Mouse (Mus musculus): ENCODE measurements around the gene Esr1. TPM values are rescaled to one million over a fixed set of nuclear protein-coding genes. Genes with fewer than 3 reads are reported as not detected.

The Esr1 gene
- polyA plus RNA-seq, 1 experiment from 2014 or later, result 0.47 TPM

- Histone ChIP-seq H3K4me2 (ENCODE audit: low read depth, low read length) (no peak overlapping the region), H3K4me1 (ENCODE audit: control insufficient read depth, low read depth, low read length) (no peaks in the 10 kb centered on the region), H3K4me3 (ENCODE audit: low read depth, low read length) (no peak overlapping the region), H3K27ac (ENCODE audit: low read length) (no peak overlapping the region), H3K9me3 (replicated peaks; ENCODE audit: control insufficient read depth, low read length) (no peaks in the 10 kb centered on the region), H3K36me3 (ENCODE audit: control insufficient read depth, insufficient read depth) (peaks cover 8% of the 10 kb centered on the region), H3K9ac (ENCODE audit: low read depth, low read length) (no peak overlapping the region), H3K27me3 (ENCODE audit: control insufficient read depth, insufficient read depth, low read depth, low read length) (no peaks in the 10 kb centered on the region)
- 46% methylated on average over 2 of the region's 2 CpGs for WGBS (ENCODE audit: insufficient replicate concordance)
- ATAC-seq (ENCODE audit: low read depth), result no peak
Observed at GRCm38 (mm10) chr10:5029161-5029560, 417.8 kb downstream of the Esr1 start.

- H3K27ac ChIP-seq (ENCODE audit: low read length), result no peak overlapping the region
- peaks cover 8% of the 10 kb centered on the region for H3K36me3 ChIP-seq (ENCODE audit: control insufficient read depth, insufficient read depth)
- no peaks in the 10 kb centered on the region for H3K9me3 ChIP-seq (replicated peaks; ENCODE audit: control insufficient read depth, low read length)
- H3K4me3 ChIP-seq (ENCODE audit: low read depth, low read length), result no peak overlapping the region
- no peaks in the 10 kb centered on the region for H3K27me3 ChIP-seq (ENCODE audit: control insufficient read depth, insufficient read depth, low read depth, low read length)
- H3K4me2 ChIP-seq (ENCODE audit: low read depth, low read length), result no peak overlapping the region
- ATAC-seq (ENCODE audit: low read depth), result no peak
- no peaks in the 10 kb centered on the region for H3K4me1 ChIP-seq (ENCODE audit: control insufficient read depth, low read depth, low read length)
- no peak overlapping the region for H3K9ac ChIP-seq (ENCODE audit: low read depth, low read length)
- 61% methylated on average over 1 of the region's 1 CpGs for WGBS (ENCODE audit: insufficient replicate concordance)
Observed at GRCm38 (mm10) chr10:5029883-5030282, 418.5 kb downstream of the Esr1 start.

- H3K4me1 ChIP-seq (ENCODE audit: control insufficient read depth, low read depth, low read length), result no peaks in the 10 kb centered on the region
- H3K9me3 ChIP-seq (replicated peaks; ENCODE audit: control insufficient read depth, low read length), result no peaks in the 10 kb centered on the region
- WGBS (ENCODE audit: insufficient replicate concordance), result 75% methylated on average over 15 of the region's 15 CpGs
- no peaks in the 10 kb centered on the region for H3K27me3 ChIP-seq (ENCODE audit: control insufficient read depth, insufficient read depth, low read depth, low read length)
- H3K9ac ChIP-seq (ENCODE audit: low read depth, low read length), result no peak overlapping the region
- H3K36me3 ChIP-seq (ENCODE audit: control insufficient read depth, insufficient read depth), result peaks cover 11% of the 10 kb centered on the region
- H3K4me2 ChIP-seq (ENCODE audit: low read depth, low read length), result no peak overlapping the region
- no peak overlapping the region for H3K27ac ChIP-seq (ENCODE audit: low read length)
- no peak overlapping the region for H3K4me3 ChIP-seq (ENCODE audit: low read depth, low read length)
- no peak for ATAC-seq (ENCODE audit: low read depth)
Observed at GRCm38 (mm10) chr10:5032192-5033048, 421.0 kb downstream of the Esr1 start.

- H3K4me3 ChIP-seq (ENCODE audit: low read depth, low read length), result no peak overlapping the region
Observed at GRCm38 (mm10) chr10:5041254-5041653, 429.9 kb downstream of the Esr1 start.

GRCm38 (mm10) chr10:5044481-5044880 lies 433.1 kb downstream of the Esr1 start:
- H3K4me1 ChIP-seq (ENCODE audit: control insufficient read depth, low read depth, low read length), result no peaks in the 10 kb centered on the region
- H3K4me2 ChIP-seq (ENCODE audit: low read depth, low read length), result no peak overlapping the region
- H3K27ac ChIP-seq (ENCODE audit: low read length), result no peak overlapping the region
- WGBS (ENCODE audit: insufficient replicate concordance), result 61% methylated on average over 8 of the region's 8 CpGs
- H3K9ac ChIP-seq (ENCODE audit: low read depth, low read length), result no peak overlapping the region
- no peaks in the 10 kb centered on the region for H3K9me3 ChIP-seq (replicated peaks; ENCODE audit: control insufficient read depth, low read length)
- no peak overlapping the region for H3K4me3 ChIP-seq (ENCODE audit: low read depth, low read length)
- ATAC-seq (ENCODE audit: low read depth), result no peak
- no peaks in the 10 kb centered on the region for H3K27me3 ChIP-seq (ENCODE audit: control insufficient read depth, insufficient read depth, low read depth, low read length)
- H3K36me3 ChIP-seq (ENCODE audit: control insufficient read depth, insufficient read depth), result peaks cover 19% of the 10 kb centered on the region

More at GRCm38 (mm10) chr10:5041254-5041653, 429.9 kb downstream of the Esr1 start:
- Histone ChIP-seq H3K27ac (ENCODE audit: low read length) (no peak overlapping the region), H3K27me3 (ENCODE audit: control insufficient read depth, insufficient read depth, low read depth, low read length) (no peaks in the 10 kb centered on the region), H3K9ac (ENCODE audit: low read depth, low read length) (no peak overlapping the region), H3K9me3 (replicated peaks; ENCODE audit: control insufficient read depth, low read length) (no peaks in the 10 kb centered on the region), H3K4me2 (ENCODE audit: low read depth, low read length) (no peak overlapping the region), H3K36me3 (ENCODE audit: control insufficient read depth, insufficient read depth) (peaks cover 15% of the 10 kb centered on the region), H3K4me1 (ENCODE audit: control insufficient read depth, low read depth, low read length) (no peaks in the 10 kb centered on the region)
- no peak for ATAC-seq (ENCODE audit: low read depth)
- WGBS (ENCODE audit: insufficient replicate concordance), result 65% methylated on average over 8 of the region's 8 CpGs

GRCm38 (mm10) chr10:5045213-5045612 lies 433.8 kb downstream of the Esr1 start:
- no peak for ATAC-seq (ENCODE audit: low read depth)
- Histone ChIP-seq H3K9ac (ENCODE audit: low read depth, low read length) (no peak overlapping the region), H3K9me3 (replicated peaks; ENCODE audit: control insufficient read depth, low read length) (no peaks in the 10 kb centered on the region), H3K36me3 (ENCODE audit: control insufficient read depth, insufficient read depth) (peaks cover 15% of the 10 kb centered on the region), H3K27me3 (ENCODE audit: control insufficient read depth, insufficient read depth, low read depth, low read length) (no peaks in the 10 kb centered on the region), H3K27ac (ENCODE audit: low read length) (no peak overlapping the region), H3K4me2 (ENCODE audit: low read depth, low read length) (no peak overlapping the region), H3K4me3 (ENCODE audit: low read depth, low read length) (no peak overlapping the region), H3K4me1 (ENCODE audit: control insufficient read depth, low read depth, low read length) (no peaks in the 10 kb centered on the region)
- 80% methylated on average over 7 of the region's 7 CpGs for WGBS (ENCODE audit: insufficient replicate concordance)

GRCm38 (mm10) chr10:5045671-5046070 lies 434.3 kb downstream of the Esr1 start:
- no peak overlapping the region for H3K27ac ChIP-seq (ENCODE audit: low read length)
- no peaks in the 10 kb centered on the region for H3K27me3 ChIP-seq (ENCODE audit: control insufficient read depth, insufficient read depth, low read depth, low read length)
- no peak for ATAC-seq (ENCODE audit: low read depth)
- H3K9me3 ChIP-seq (replicated peaks; ENCODE audit: control insufficient read depth, low read length), result no peaks in the 10 kb centered on the region
- H3K4me1 ChIP-seq (ENCODE audit: control insufficient read depth, low read depth, low read length), result no peaks in the 10 kb centered on the region
- no peak overlapping the region for H3K9ac ChIP-seq (ENCODE audit: low read depth, low read length)
- peaks cover 11% of the 10 kb centered on the region for H3K36me3 ChIP-seq (ENCODE audit: control insufficient read depth, insufficient read depth)
- H3K4me3 ChIP-seq (ENCODE audit: low read depth, low read length), result no peak overlapping the region
- no peak overlapping the region for H3K4me2 ChIP-seq (ENCODE audit: low read depth, low read length)
- 74% methylated on average over 5 of the region's 5 CpGs for WGBS (ENCODE audit: insufficient replicate concordance)

Other genes starting within 250 kb of the Esr1 start
- 3.9 and 4.2 TPM in 2 replicates for gene Zbtb2, start 223.5 kb upstream of the Esr1 start, polyA plus RNA-seq (2015; fragmentation: Nextera tagmentation; extraction: Ambion mirVana)
- 16.4 and 22.9 TPM in 2 replicates for gene Rmnd1, start 179.2 kb upstream of the Esr1 start, polyA plus RNA-seq (2015; fragmentation: Nextera tagmentation; extraction: Ambion mirVana)
- gene Armt1, start 179.1 kb upstream of the Esr1 start, polyA plus RNA-seq (2015; fragmentation: Nextera tagmentation; extraction: Ambion mirVana), result 12.7 and 12.8 TPM in 2 replicates
- not detected in 2 replicates for gene Ccdc170, start 129.1 kb upstream of the Esr1 start, polyA plus RNA-seq (2015; fragmentation: Nextera tagmentation; extraction: Ambion mirVana)